Mouse (Mus musculus) hindbrain, postnatal 0 days (tissue): ENCODE data around the gene Haus8. TPM values are rescaled to one million over a fixed set of nuclear protein-coding genes. Genes with fewer than 3 reads are reported as not detected.

Experiments used
- ATAC-seq: fragments of 200-750 bp; cut with Nextera tagmentation; 2 replicates; pipeline ENCODE4 v1.8.0; 2017; ENCODE audit warnings: mild to moderate bottlenecking, moderate TSS enrichment, moderate library complexity
- DNase-seq: peaks from one replicate; pipeline ENCODE4 v3.0.0-alpha.2; 2015; ENCODE audit warnings: low spot score
- H3K27ac ChIP-seq: fragments of 300-500 bp; sonication (generic); 2 replicates; pipeline ENCODE4 v1.5.1; 2014; ENCODE audit warnings: mild to moderate bottlenecking
- H3K27me3 ChIP-seq: fragments of 300-500 bp; sonication (generic); 2 replicates; pipeline ENCODE4 v1.6.1; 2014; ENCODE audit warnings: low read length, mixed read lengths; ENCODE audit not compliant: insufficient read depth
- H3K36me3 ChIP-seq: fragments of 300-500 bp; sonication (generic); 2 replicates; pipeline ENCODE4 v1.6.1; 2014; ENCODE audit warnings: low read length, mixed read lengths; ENCODE audit not compliant: insufficient read depth
- H3K4me1 ChIP-seq: fragments of 300-500 bp; sonication (generic); 2 replicates; pipeline ENCODE4 v1.6.1; 2014; ENCODE audit warnings: antibody characterized with exemption, low read length, mixed read lengths; ENCODE audit not compliant: insufficient read depth
- H3K4me2 ChIP-seq: fragments of 300-500 bp; sonication (generic); 2 replicates; pipeline ENCODE4 v1.6.1; 2014; ENCODE audit warnings: low read depth, mild to moderate bottlenecking, low read length, moderate library complexity, mixed read lengths
- H3K4me3 ChIP-seq: fragments of 300-500 bp; sonication (generic); 2 replicates; pipeline ENCODE4 v1.5.1; 2014; ENCODE audit warnings: low read length
- H3K9ac ChIP-seq: fragments of 300-500 bp; sonication (generic); replicated peaks from 2 replicates; pipeline ENCODE4 v1.6.1; 2014; ENCODE audit warnings: mild to moderate bottlenecking, low read length, moderate library complexity, mixed read lengths
- H3K9me3 ChIP-seq: fragments of 300-500 bp; sonication (generic); 2 replicates; pipeline ENCODE4 v1.6.1; 2016; ENCODE audit warnings: low read length, mixed read lengths
- CTCF ChIP-seq: IDR thresholded peaks from 2 replicates; pipeline ENCODE4 v1.5.1; 2016; ENCODE audit warnings: antibody characterized with exemption, control low read depth, low read depth
- WGBS: fragments of 180-500 bp; shearing (Covaris S2); extraction: QIAGEN DNeasy Blood & Tissue Kit; methylation state at CpG from one replicate; pipeline ENCODE4 v1.1.7; 2014; 5-methylcytosine and 5-hydroxymethylcytosine counted together
- polyA plus RNA-seq: library from polyadenylated mRNA; unstranded; fragments of >200 nt; fragmentation: Nextera tagmentation; extraction: Ambion mirVana; gene quantifications from 2 replicates; pipeline ENCODE4 v1.2.1, GENCODE M21; 2015
- total RNA-seq: library from RNA; depleted of rRNA; stranded (reverse); fragments of >200 nt; gene quantifications from 2 replicates; pipeline ENCODE4 v1.2.3, GENCODE M21; 2014

Gene Haus8
- total and polyA plus RNA-seq, 2 experiments from 2014 or later: 24.0 to 45.1 TPM

DNA sequence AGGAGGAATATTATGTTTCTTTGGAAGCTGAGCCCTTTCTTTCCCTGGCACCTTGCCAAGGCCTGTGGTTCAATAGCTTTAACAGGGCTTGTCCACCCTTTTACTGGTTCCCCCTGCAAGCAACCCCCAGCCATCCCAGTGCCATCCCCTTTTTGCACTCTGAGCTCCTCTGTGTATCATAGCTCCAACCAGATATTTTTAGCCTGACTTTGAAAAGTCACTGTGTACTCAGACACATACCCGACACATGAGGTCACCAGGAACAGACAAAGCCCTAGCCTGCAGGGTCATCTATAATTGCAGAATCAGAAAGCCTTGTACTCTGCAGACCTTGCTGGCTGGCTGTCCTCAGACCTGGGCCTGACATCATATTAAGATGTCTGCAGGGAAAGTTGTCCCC lies 40.0 kb upstream of the Haus8 start:
- Histone ChIP-seq H3K4me1 (no peaks in the 10 kb centered on the region), H3K9ac (no peak overlapping the region), H3K4me2 (no peak overlapping the region), H3K27ac (no peak overlapping the region), H3K36me3 (peaks cover 8% of the 10 kb centered on the region; the same call in 1 of the 2 replicates), H3K9me3 (no peaks in the 10 kb centered on the region), H3K4me3 (no peak overlapping the region), H3K27me3 (no peaks in the 10 kb centered on the region)
- 50% methylated on average over 1 of the region's 1 CpGs for WGBS
- ATAC-seq (peak; percentile 41; the same call in 1 of the 2 replicates), DNase-seq (peak; percentile 42)
- no peak for TF ChIP-seq CTCF

DNA sequence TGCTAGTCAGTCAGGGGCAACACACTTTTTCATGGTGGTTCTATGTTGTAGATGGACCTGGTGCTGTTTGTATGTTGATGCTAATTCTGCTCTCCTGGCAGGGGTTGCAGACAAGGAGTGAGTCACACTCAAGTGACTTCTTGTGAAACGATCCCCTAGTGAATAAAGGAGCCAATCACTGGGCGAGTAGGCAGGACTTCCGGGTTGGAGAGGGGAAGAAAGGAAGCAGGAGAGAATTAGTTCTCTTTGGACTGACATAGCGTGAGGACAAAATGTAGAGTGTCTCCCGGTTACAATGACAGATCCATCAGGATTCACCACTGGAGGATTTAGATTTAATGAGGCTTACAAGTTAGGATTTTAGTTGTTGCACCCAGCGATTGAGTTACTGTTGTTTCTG lies 37.7 kb upstream of the Haus8 start:
- Histone ChIP-seq H3K4me2 (no peak overlapping the region), H3K4me1 (no peaks in the 10 kb centered on the region), H3K4me3 (no peak overlapping the region), H3K27ac (no peak overlapping the region), H3K36me3 (peaks cover 7% of the 10 kb centered on the region; the same call in 1 of the 2 replicates), H3K9ac (no peak overlapping the region), H3K27me3 (no peaks in the 10 kb centered on the region), H3K9me3 (no peaks in the 10 kb centered on the region)
- DNase-seq (no peak), ATAC-seq (no peak)
- WGBS: 81% methylated on average over 6 of the region's 6 CpGs
- no peak for TF ChIP-seq CTCF

DNA sequence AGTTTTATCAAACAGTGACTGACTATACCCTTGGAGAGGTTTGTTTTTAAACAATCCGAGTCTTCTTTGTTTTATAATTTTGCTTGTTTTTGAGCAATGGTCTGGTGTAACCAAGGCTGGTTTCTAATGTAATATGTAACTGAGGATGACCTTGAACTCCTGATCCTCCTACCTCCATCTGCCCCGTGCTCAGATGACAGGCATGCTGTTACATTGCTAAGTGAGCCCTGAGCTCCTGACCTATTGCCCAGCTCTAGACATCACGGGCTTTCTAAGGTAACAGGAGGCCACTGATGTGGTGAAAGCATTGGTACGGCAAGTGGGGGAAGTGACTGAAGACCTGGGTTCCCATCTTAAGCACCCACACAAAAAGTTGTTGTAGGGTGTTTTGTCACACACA lies 35.2 kb upstream of the Haus8 start:
- Histone ChIP-seq H3K4me3 (no peak overlapping the region), H3K4me1 (no peaks in the 10 kb centered on the region), H3K9ac (no peak overlapping the region), H3K9me3 (no peaks in the 10 kb centered on the region; the same call in 1 of the 2 replicates), H3K4me2 (no peak overlapping the region), H3K36me3 (no peaks in the 10 kb centered on the region), H3K27me3 (no peaks in the 10 kb centered on the region), H3K27ac (no peak overlapping the region)
- no peak for DNase-seq
- WGBS: 94% methylated on average over 4 of the region's 4 CpGs
- ATAC-seq: no peak
- TF ChIP-seq CTCF: no peak

DNA sequence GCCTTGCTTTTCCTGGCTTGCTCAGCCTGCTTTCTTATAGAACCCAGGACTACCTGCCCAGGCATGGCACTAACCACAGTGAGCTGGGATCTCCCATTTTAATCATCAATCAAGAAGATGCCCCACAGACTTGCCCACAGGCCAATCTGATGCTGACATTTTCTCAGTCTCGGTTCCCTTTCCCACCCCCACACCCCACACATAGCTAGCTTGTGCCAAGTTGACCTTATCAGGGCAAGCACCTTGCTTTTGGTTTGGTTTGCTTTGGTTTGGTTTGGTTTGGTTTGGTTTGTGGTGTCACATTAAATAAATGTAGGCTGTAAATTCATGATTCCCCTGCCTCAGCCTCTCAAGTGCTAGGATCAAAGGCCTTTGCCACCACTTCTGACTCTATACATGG lies 34.6 kb upstream of the Haus8 start:
- H3K9me3 ChIP-seq: no peaks in the 10 kb centered on the region; the same call in 1 of the 2 replicates
- no peaks in the 10 kb centered on the region for H3K27me3 ChIP-seq
- 93% methylated on average over 1 of the region's 1 CpGs for WGBS
- no peak overlapping the region for H3K4me2 ChIP-seq
- no peak overlapping the region for H3K27ac ChIP-seq
- H3K4me1 ChIP-seq: no peaks in the 10 kb centered on the region
- no peak overlapping the region for H3K9ac ChIP-seq
- TF ChIP-seq CTCF: no peak
- H3K4me3 ChIP-seq: no peak overlapping the region
- no peak for ATAC-seq
- no peaks in the 10 kb centered on the region for H3K36me3 ChIP-seq
- DNase-seq: no peak

DNA sequence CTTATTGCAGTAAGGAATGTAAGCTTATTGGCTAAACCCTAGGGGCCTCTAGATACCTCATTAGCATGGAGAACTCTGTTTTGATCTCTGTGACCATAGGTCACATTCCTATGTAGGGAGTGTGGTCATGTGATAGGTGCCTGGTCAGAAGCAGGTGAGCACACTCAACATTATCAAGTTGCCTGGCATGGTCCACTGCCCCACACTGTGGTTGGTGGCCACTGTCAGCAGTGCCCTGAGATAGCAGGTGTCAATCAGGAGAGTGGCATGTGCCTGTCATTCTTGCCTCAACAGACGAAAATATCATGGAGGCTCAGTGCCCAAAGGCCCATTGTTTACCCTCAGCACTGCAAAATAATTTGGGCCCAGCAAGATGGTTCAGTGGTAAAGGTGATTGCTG lies 33.3 kb upstream of the Haus8 start:
- no peak for TF ChIP-seq CTCF
- H3K27me3 ChIP-seq: no peaks in the 10 kb centered on the region
- DNase-seq: no peak

DNA sequence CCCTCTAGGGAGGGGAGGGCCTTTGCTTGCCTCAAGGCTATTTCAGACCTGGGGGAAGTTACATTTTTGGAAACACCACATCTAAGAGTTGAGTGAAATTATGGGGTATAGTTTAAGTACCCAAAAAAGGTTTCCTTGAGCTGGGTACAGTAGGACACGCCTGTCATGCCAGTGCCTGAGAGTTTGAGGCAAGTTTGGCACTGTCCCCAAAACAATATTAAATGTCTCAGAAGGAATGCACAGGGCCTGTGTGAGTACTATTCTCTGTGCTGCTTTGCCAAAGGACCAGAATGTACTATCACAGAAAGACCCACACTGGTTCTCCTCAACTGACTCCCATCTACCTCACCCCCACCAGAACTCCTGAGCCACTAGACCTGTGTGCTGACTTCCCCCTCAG lies 30.9 kb upstream of the Haus8 start:
- 72% methylated on average over 1 of the region's 1 CpGs for WGBS
- no peak for DNase-seq
- Histone ChIP-seq H3K9me3 (no peaks in the 10 kb centered on the region; the same call in 1 of the 2 replicates), H3K9ac (no peak overlapping the region), H3K4me1 (no peaks in the 10 kb centered on the region), H3K36me3 (no peaks in the 10 kb centered on the region), H3K4me3 (no peak overlapping the region), H3K27me3 (no peaks in the 10 kb centered on the region), H3K4me2 (no peak overlapping the region), H3K27ac (no peak overlapping the region)
- TF ChIP-seq CTCF: no peak
- ATAC-seq: no peak

More for the DNA sequence above, 33.3 kb upstream of the Haus8 start:
- Histone ChIP-seq H3K36me3 (no peaks in the 10 kb centered on the region), H3K9me3 (no peaks in the 10 kb centered on the region; the same call in 1 of the 2 replicates), H3K4me2 (no peak overlapping the region), H3K4me1 (no peaks in the 10 kb centered on the region), H3K4me3 (no peak overlapping the region), H3K27ac (no peak overlapping the region), H3K9ac (no peak overlapping the region)
- no peak for ATAC-seq
- 68% methylated on average over 1 of the region's 1 CpGs for WGBS

DNA sequence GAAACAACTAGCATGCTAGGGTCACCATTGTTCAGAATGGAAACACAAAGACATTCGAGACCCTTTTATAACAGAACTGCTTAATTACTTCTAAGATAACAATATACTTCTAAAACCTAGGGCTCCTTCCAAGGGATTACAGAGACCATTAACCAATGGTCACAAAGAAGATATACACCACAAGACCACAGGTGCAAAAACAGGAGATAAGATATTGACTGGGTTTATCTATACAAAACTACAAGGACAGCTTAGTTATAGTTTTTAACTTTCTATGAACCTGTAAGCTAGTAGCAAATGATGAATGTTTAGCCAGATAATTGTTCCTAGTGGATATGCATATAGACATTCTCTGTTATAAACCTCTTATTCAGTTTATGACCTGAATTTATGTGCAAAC lies 30.1 kb upstream of the Haus8 start:
- TF ChIP-seq CTCF: no peak
- H3K27ac ChIP-seq: no peak overlapping the region
- H3K4me1 ChIP-seq: no peaks in the 10 kb centered on the region
- H3K36me3 ChIP-seq: no peaks in the 10 kb centered on the region
- ATAC-seq (no peak), DNase-seq (no peak)
- no peaks in the 10 kb centered on the region for H3K27me3 ChIP-seq
- 97% methylated on average over 1 of the region's 1 CpGs for WGBS
- no peaks in the 10 kb centered on the region; the same call in 1 of the 2 replicates for H3K9me3 ChIP-seq
- no peak overlapping the region for H3K4me3 ChIP-seq
- no peak overlapping the region for H3K9ac ChIP-seq
- H3K4me2 ChIP-seq: no peak overlapping the region
